Mouse (Mus musculus) neural tube, embryonic 10.5 days (tissue): ENCODE measurements around the gene Macrod2.
"Not testable (repeated sequence)": the region's sequence is repeated elsewhere in the genome, so short reads cannot be mapped to it uniquely, and the experiment has no call there.

Experiments used
- DNase-seq: peaks from one replicate; pipeline ENCODE4 v3.0.0-alpha.2; 2017; ENCODE audit warnings: low spot score; ENCODE audit errors: extremely low spot score

Macrod2 gene

GRCm38 (mm10) chr2:140692461-140692860, 297.4 kb downstream of the Macrod2 start:
- DNase-seq: no peak

GRCm38 (mm10) chr2:140693845-140694244, 298.7 kb downstream of the Macrod2 start:
- no peak for DNase-seq

DNA sequence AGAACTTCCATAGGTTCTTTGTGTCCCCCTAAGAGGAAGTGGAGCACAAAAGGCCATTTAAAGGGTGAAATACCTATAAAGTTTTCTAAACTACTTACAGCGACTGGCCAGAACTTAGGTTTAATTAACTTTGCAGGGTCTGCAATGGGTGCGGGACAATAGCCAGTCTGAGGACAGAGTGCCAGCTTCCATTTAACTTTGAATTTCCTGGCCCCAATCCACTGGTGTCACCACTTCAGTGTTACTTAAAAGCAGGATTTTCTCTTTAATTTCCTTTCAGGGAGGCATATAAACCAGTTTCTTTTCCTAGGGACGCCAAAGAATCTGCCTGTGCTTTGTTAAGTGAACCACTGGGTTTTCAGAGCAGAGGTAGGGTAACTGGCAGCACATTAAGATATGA, 303.5 kb downstream of the Macrod2 start:
- no peak for DNase-seq

DNA sequence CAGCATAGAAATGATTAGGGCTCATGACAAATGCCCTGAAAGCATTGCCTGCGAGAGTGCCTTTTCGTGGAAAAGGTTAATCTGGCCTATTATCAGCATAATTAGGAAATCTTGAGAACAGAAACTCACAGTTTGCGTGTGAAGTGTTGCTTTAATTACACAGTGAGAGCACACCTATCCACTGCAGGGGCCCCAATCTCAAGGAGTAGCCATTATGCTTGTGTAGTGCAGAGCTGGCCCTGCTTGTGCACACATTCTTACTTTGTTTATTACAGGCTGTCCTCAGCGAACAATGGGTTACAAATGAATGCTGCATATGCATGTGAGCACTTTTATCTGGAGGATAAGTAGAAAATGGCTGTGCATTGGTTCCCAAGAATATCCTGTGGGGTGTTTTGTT, 308.3 kb downstream of the Macrod2 start:
- no peak for DNase-seq

- no peak for DNase-seq
Measured at GRCm38 (mm10) chr2:140704146-140704545, 309.0 kb downstream of the Macrod2 start.

DNA sequence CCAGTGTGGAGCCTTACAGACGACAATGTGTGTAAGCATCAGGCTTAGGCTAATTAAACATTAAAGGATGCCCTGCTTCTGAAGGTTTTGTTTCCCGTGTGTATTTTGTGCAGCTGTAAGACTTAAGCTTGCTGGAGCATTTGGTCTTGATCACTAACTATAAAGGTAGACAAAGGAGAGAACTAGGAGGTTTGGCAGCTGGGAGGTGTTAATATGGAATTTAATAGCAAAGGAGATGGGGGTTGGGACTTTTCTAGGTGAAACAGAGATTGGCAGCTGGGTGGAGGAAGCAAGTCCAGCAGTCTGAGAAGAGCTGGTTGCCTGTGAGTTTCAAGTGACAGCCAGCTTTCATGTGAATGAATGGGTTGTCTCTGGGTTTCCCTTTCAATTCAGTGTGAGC, 310.2 kb downstream of the Macrod2 start:
- no peak for DNase-seq

DNA sequence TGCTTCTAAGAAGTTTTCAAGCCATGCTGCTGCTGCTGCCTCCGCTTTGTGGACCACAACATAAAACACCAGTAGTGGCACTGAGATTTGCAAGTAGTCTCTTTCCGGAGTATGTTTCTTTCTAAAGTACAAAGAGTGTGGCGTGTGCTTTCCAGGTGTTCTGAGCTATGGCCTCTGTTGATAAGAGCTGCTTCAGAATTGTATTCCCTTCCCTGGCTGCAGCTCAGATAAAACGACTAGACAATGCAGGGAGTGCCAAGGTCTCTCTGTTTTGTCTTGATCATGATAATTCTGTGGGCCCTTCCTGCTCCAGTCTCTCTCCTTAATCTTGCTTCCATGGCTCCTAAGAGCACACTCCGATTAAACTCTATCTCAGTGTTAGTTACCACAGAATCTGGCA, 312.4 kb downstream of the Macrod2 start:
- no peak for DNase-seq

DNA sequence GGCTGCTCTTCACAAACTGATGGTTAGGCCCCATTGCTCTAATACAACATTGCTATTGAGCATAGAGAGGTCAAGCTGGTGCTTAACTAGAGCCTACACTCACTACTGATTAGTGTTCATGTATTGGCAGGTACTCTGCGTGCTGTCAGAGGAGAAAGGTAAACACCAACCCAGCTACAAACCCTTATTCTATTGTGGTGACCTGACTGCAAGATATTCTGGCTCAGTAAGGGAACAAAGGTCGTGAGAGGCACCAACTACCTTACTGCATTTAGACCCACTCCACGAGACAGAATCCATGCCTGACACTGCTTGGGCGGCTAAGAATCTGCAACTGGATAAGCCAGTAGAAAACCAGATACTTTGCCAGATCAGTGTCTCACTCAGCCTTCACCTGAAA, 320.7 kb downstream of the Macrod2 start:
- no peak for DNase-seq

DNA sequence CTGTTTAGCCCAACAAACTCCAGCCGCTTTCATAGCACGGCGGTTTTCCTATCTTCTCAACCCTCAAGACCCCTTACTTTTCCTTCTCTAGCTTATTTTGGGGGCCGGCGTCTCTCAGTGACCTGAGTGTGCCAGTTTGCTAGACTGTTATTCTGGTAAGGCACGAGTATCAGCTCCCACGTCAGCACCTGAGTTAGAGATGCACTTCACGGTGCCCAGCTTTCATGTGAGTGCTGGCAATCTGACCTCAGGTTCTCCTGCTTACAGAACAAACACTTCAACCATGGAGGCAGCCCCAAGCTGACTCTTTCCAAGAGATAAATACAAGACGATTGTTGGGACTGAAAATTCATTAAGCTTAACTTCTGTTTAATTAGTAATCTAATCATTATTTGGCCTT, 322.3 kb downstream of the Macrod2 start:
- DNase-seq: no peak

DNA sequence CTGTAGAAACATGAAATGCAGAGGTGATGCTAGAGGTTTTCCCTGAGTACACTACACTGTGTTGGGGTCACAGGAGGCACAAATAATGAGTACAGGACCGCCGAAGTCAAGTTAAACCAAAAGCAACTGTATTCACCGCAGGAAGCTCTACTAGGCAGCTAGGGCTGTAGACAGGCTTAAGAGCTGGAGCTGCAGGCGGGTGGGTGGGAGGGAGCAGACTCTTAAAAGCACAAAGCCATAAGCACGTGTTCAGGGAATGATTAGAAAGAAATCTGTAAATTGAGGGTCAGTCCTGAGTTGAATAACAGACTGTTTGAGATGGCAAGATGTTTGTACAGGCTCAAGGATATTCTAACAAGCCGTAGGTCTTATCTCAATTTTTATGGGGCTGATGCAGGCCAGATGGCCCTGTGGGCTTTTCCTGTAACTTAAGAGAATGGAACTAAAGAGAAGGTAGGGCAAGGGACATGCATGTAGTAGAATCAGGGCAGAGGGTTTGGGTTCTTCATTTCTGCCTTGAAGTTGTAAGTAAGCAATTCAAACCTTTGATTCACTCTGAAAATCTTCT, 337.6 kb downstream of the Macrod2 start:
- no peak for DNase-seq

DNA sequence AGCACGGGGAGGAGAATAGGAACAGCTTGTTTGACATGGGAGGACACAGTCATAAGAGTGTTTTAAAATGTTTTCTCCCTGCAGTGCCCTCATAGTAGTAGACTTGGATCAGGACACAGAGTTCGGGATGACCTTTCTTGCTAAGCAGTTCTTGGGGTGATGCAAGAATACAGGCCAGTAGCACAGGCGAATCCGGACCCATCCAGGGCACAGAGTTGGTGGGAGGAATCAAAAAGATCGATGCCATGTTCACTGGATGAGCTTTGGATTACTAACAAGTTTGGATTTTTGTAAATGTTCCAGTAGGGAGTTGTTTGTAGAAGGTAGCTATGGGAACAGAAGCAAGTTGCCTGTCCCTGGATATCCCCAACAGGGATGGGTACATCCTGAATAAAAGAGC, 345.4 kb downstream of the Macrod2 start:
- no peak for DNase-seq

- not testable (repeated sequence) for DNase-seq
Measured at GRCm38 (mm10) chr2:140742954-140743353, 347.8 kb downstream of the Macrod2 start.

DNA sequence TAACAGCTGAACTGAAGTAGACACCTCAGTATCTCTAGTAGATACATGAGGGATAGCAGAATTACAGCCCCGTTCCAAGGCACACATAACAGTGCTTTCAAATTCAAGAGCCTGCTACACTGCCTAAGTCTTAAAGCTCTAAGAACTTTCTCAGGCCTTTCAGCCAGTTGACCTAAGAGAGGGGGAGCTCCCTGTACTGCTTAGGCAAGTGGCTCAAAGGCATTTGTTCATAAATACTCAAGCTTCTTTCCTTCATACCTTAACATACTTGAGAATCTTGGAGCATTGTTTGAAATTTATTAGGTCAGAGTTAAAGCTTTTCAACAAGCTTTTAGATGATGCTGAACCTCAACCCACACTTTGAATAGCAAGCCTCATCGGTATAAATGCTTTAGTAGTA, 363.8 kb downstream of the Macrod2 start:
- DNase-seq: no peak

- DNase-seq: no peak
Measured at GRCm38 (mm10) chr2:140759732-140760131, 364.6 kb downstream of the Macrod2 start.

DNA sequence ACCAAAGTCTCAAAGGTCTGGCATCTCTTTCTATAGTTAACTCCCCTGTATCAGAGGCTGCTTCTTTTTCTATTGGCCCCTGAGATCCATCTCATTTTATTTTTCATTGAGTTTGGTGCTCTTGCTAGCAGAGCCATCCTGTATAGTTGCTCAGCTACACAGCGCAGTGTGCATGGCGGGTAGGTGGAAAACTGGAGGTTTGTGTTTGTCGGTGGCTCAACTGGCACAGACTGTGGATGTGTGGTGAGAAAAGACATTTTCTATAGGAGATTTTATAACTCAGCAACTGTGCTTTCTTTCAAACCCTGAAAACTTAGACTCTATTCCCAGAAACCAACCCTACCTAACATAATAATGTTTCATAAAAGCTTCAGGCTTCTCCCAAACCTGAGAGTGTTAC, 365.0 kb downstream of the Macrod2 start:
- no peak for DNase-seq

- DNase-seq: no peak
Measured at GRCm38 (mm10) chr2:140763076-140763891, 368.2 kb downstream of the Macrod2 start.

DNA sequence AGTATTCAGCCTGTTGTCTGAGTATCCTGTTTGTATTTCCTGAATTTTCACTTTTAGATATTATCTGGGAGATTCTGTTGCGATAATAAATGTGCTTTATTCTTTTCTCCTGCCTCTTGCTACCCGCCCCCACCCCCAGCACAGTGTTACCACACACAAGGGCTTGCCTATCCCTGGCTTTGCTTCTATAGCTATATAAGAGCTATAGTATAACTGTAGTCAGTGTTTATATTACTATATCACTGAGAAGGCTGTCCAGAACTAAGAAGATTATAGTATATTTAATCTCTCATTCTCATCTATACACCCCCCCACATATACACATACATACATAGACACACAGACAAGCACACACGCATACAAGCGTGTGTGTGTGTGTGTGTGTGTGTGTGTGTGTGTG, 374.4 kb downstream of the Macrod2 start:
- no peak for DNase-seq

DNA sequence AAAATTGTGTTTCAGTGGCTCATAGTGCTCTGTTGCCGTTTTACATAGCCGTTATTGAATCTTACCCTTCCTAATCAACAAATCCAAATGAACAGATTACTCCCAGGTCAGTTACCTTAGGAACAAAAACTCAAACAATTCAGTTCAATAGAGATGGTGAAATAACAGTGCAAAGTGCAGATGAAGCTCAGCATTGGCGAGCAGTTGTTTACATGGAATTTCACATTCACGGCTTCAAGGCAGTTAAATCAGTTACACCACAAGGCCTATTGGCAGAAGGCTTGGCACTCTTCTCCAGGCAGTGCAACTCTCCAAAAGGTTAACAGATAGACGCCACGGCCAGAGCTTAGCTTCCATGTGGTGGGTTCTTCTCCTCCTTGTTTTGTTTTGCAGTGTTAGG, 377.7 kb downstream of the Macrod2 start:
- no peak for DNase-seq

GRCm38 (mm10) chr2:140773456-140773855, 378.3 kb downstream of the Macrod2 start:
- no peak for DNase-seq

GRCm38 (mm10) chr2:140774808-140775370, 379.8 kb downstream of the Macrod2 start:
- DNase-seq: no peak

DNA sequence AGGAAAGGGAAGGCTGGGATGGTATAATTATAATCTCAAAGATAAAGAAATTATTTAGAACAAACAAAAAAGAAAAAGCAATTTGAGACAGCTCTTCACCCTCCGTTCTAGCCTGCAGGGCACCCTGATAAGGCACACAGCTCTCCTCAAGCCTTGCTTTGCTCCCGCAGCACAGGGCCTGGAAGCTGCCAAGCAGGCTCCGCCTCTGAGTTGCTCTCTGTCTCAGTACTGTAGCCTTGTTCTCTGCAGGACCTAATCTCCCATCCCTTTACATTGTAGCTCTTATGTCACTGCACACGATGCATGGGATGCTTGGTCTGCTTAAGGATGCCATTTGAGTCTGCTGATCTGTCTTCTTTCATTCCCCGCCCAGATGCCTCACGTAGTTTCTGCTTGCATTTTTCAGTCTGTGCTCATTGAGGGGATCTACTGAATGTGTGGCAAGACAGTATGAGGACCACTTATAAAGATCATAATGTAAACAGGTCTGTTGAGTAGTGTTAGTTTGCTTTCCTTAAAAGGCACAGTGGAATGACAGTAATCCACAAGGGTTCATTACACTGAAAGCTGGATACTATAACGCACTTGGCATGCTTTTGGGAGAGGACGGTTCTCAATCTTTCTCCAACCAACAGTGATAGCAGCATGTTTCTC, 380.5 kb downstream of the Macrod2 start:
- no peak for DNase-seq

GRCm38 (mm10) chr2:140778212-140778611, 383.1 kb downstream of the Macrod2 start:
- DNase-seq: no peak
